Mouse (Mus musculus) hindbrain, embryonic 14.5 days (tissue): ENCODE data around the gene Hdac8. TPM values are rescaled to one million over a fixed set of nuclear protein-coding genes. Genes with fewer than 3 reads are reported as not detected.

Experiments
- ATAC-seq: fragments of 200-750 bp; cut with Nextera tagmentation; 2 replicates; pipeline ENCODE4 v1.8.0; 2017; ENCODE audit warnings: moderate number of reproducible peaks, mild to moderate bottlenecking, moderate TSS enrichment, moderate library complexity; ENCODE audit not compliant: low FRiP score
- DNase-seq: peaks from one replicate; pipeline ENCODE4 v3.0.0-alpha.2; 2015; ENCODE audit warnings: low spot score
- H3K27ac ChIP-seq: fragments of 300-500 bp; sonication (generic); 2 replicates; pipeline ENCODE4 v1.5.1; 2014; ENCODE audit warnings: mild to moderate bottlenecking, moderate library complexity
- H3K27me3 ChIP-seq: fragments of 300-500 bp; sonication (generic); 2 replicates; pipeline ENCODE4 v1.6.1; 2014; ENCODE audit warnings: mild to moderate bottlenecking, low read length, mixed read lengths; ENCODE audit not compliant: control insufficient read depth, insufficient read depth
- H3K36me3 ChIP-seq: fragments of 300-500 bp; sonication (generic); replicated peaks from 2 replicates; pipeline ENCODE4 v1.6.1; 2014; ENCODE audit not compliant: control insufficient read depth, insufficient read depth
- H3K4me1 ChIP-seq: fragments of 300-500 bp; sonication (generic); replicated peaks from 2 replicates; pipeline ENCODE4 v1.6.1; 2014; ENCODE audit warnings: antibody characterized with exemption, low read length, mixed read lengths; ENCODE audit not compliant: control insufficient read depth, insufficient read depth
- H3K4me2 ChIP-seq: fragments of 300-500 bp; sonication (generic); replicated peaks from 2 replicates; pipeline ENCODE4 v1.6.1; 2014; ENCODE audit warnings: mild to moderate bottlenecking, moderate library complexity
- H3K4me3 ChIP-seq: fragments of 300-500 bp; sonication (generic); replicated peaks from 2 replicates; pipeline ENCODE4 v1.5.1; 2014; ENCODE audit warnings: mild to moderate bottlenecking, low read length
- H3K9ac ChIP-seq: fragments of 300-500 bp; sonication (generic); 2 replicates; pipeline ENCODE4 v1.6.1; 2014
- H3K9me3 ChIP-seq: fragments of 300-500 bp; sonication (generic); 2 replicates; pipeline ENCODE4 v1.6.1; 2016; ENCODE audit warnings: low read length; ENCODE audit not compliant: control insufficient read depth
- WGBS: fragments of 180-500 bp; shearing (Covaris S2); extraction: QIAGEN DNeasy Blood & Tissue Kit; methylation state at CpG from one replicate; pipeline ENCODE4 v1.1.7; 2014; 5-methylcytosine and 5-hydroxymethylcytosine counted together
- polyA plus RNA-seq: library from polyadenylated mRNA; unstranded; fragments of >200 nt; fragmentation: Nextera tagmentation; extraction: Ambion mirVana; gene quantifications from 2 replicates; pipeline ENCODE4 v1.2.1, GENCODE M21; 2014

Hdac8 gene
- polyA plus RNA-seq, 1 experiment from 2014 or later: 2.4 TPM

GRCm38 (mm10) chrX:102349843-102350731, 155.1 kb downstream of the Hdac8 start:
- ATAC-seq: no peak
- H3K27ac ChIP-seq: no peak overlapping the region
- H3K4me1 ChIP-seq: 0 out of 2 replicates have a peak, but pooled peaks cover 6% of the 10 kb centered on the region
- no peaks in the 10 kb centered on the region for H3K9me3 ChIP-seq
- no peak overlapping the region for H3K9ac ChIP-seq
- no peak for DNase-seq
- no peaks in the 10 kb centered on the region for H3K36me3 ChIP-seq
- H3K4me2 ChIP-seq: no peak overlapping the region
- H3K27me3 ChIP-seq: peaks cover 25% of the 10 kb centered on the region
- 73% methylated on average over 14 of the region's 14 CpGs for WGBS
- H3K4me3 ChIP-seq: no peak overlapping the region

- no peak for DNase-seq
These were observed 156.2 kb downstream of the Hdac8 start for GRCm38 (mm10) chrX:102348886-102349486.

GRCm38 (mm10) chrX:102341688-102342087, 163.5 kb downstream of the Hdac8 start:
- H3K27ac ChIP-seq: no peak overlapping the region
- DNase-seq (no peak), ATAC-seq (no peak)
- H3K4me1 ChIP-seq: no peaks in the 10 kb centered on the region
- no peak overlapping the region for H3K4me3 ChIP-seq
- no peak overlapping the region for H3K4me2 ChIP-seq
- no peaks in the 10 kb centered on the region for H3K36me3 ChIP-seq
- H3K27me3 ChIP-seq: peaks cover 30% of the 10 kb centered on the region
- WGBS: 66% methylated on average over 4 of the region's 4 CpGs
- H3K9me3 ChIP-seq: no peaks in the 10 kb centered on the region
- H3K9ac ChIP-seq: no peak overlapping the region

More at GRCm38 (mm10) chrX:102348886-102349486, 156.2 kb downstream of the Hdac8 start:
- Histone ChIP-seq H3K27ac (no peak overlapping the region), H3K4me3 (no peak overlapping the region), H3K9ac (no peak overlapping the region), H3K4me1 (0 out of 2 replicates have a peak, but pooled peaks cover 6% of the 10 kb centered on the region), H3K9me3 (no peaks in the 10 kb centered on the region), H3K4me2 (no peak overlapping the region), H3K36me3 (no peaks in the 10 kb centered on the region), H3K27me3 (peaks cover 25% of the 10 kb centered on the region)
- WGBS: 43% methylated on average over 9 of the region's 9 CpGs
- no peak for ATAC-seq

- Histone ChIP-seq H3K4me3 (no peak overlapping the region), H3K9me3 (no peaks in the 10 kb centered on the region), H3K4me2 (no peak overlapping the region), H3K27me3 (peaks cover 30% of the 10 kb centered on the region), H3K9ac (no peak overlapping the region), H3K36me3 (no peaks in the 10 kb centered on the region), H3K4me1 (no peaks in the 10 kb centered on the region), H3K27ac (no peak overlapping the region)
- WGBS: 72% methylated on average over 8 of the region's 8 CpGs
- no peak for ATAC-seq
- DNase-seq: no peak
These were observed 165.6 kb downstream of the Hdac8 start for GRCm38 (mm10) chrX:102339396-102340155.

GRCm38 (mm10) chrX:102319696-102320095, 185.5 kb downstream of the Hdac8 start:
- Histone ChIP-seq H3K27me3 (peaks cover 24% of the 10 kb centered on the region), H3K36me3 (no peaks in the 10 kb centered on the region), H3K4me3 (no peak overlapping the region), H3K4me1 (no peaks in the 10 kb centered on the region), H3K9ac (no peak overlapping the region), H3K27ac (no peak overlapping the region), H3K9me3 (no peaks in the 10 kb centered on the region), H3K4me2 (no peak overlapping the region)
- no peak for DNase-seq
- no peak for ATAC-seq
- 47% methylated on average over 3 of the region's 3 CpGs for WGBS

GRCm38 (mm10) chrX:102319252-102319651, 185.9 kb downstream of the Hdac8 start:
- H3K27ac ChIP-seq: no peak overlapping the region
- H3K9ac ChIP-seq: no peak overlapping the region
- H3K4me3 ChIP-seq: no peak overlapping the region
- no peaks in the 10 kb centered on the region for H3K4me1 ChIP-seq
- H3K27me3 ChIP-seq: peaks cover 25% of the 10 kb centered on the region
- ATAC-seq (no peak), DNase-seq (no peak)
- H3K9me3 ChIP-seq: no peaks in the 10 kb centered on the region
- no peaks in the 10 kb centered on the region for H3K36me3 ChIP-seq
- H3K4me2 ChIP-seq: no peak overlapping the region

- ATAC-seq (no peak), DNase-seq (no peak)
- peaks cover 26% of the 10 kb centered on the region for H3K27me3 ChIP-seq
- H3K4me3 ChIP-seq: no peak overlapping the region
- no peak overlapping the region for H3K27ac ChIP-seq
- H3K4me2 ChIP-seq: no peak overlapping the region
- no peaks in the 10 kb centered on the region for H3K4me1 ChIP-seq
- 80% methylated on average over 5 of the region's 5 CpGs for WGBS
- H3K9ac ChIP-seq: no peak overlapping the region
- no peaks in the 10 kb centered on the region for H3K36me3 ChIP-seq
- no peaks in the 10 kb centered on the region for H3K9me3 ChIP-seq
These were observed 186.4 kb downstream of the Hdac8 start for GRCm38 (mm10) chrX:102318782-102319181.

GRCm38 (mm10) chrX:102311119-102311518, 194.0 kb downstream of the Hdac8 start:
- Histone ChIP-seq H3K4me3 (no peak overlapping the region), H3K9ac (no peak overlapping the region), H3K9me3 (no peaks in the 10 kb centered on the region), H3K4me2 (no peak overlapping the region), H3K4me1 (no peaks in the 10 kb centered on the region), H3K27me3 (peaks cover 46% of the 10 kb centered on the region), H3K27ac (no peak overlapping the region), H3K36me3 (no peaks in the 10 kb centered on the region)
- ATAC-seq: no peak
- no peak for DNase-seq
- WGBS: 68% methylated on average over 3 of the region's 3 CpGs

GRCm38 (mm10) chrX:102307511-102307910, 197.6 kb downstream of the Hdac8 start:
- H3K27me3 ChIP-seq: peaks cover 45% of the 10 kb centered on the region
- 89% methylated on average over 5 of the region's 5 CpGs for WGBS
- ATAC-seq (no peak), DNase-seq (no peak)
- H3K4me1 ChIP-seq: no peaks in the 10 kb centered on the region
- no peaks in the 10 kb centered on the region for H3K9me3 ChIP-seq
- H3K27ac ChIP-seq: no peak overlapping the region
- H3K4me3 ChIP-seq: no peak overlapping the region
- H3K36me3 ChIP-seq: no peaks in the 10 kb centered on the region
- H3K9ac ChIP-seq: no peak overlapping the region
- H3K4me2 ChIP-seq: no peak overlapping the region
